Mouse (Mus musculus) kidney, adult 9 months (tissue): Measurements from ENCODE around the gene Olfr97.
A peak's percentile ranks its signal among the peaks of the same experiment; 100 is the strongest.
"Not testable (repeated sequence)": the region's sequence is repeated elsewhere in the genome, so short reads cannot be mapped to it uniquely, and the experiment has no call there.

Experiments used
- DNase-seq: peaks from one replicate; pipeline ENCODE4 v3.0.0; 2022

Gene Olfr97

DNA sequence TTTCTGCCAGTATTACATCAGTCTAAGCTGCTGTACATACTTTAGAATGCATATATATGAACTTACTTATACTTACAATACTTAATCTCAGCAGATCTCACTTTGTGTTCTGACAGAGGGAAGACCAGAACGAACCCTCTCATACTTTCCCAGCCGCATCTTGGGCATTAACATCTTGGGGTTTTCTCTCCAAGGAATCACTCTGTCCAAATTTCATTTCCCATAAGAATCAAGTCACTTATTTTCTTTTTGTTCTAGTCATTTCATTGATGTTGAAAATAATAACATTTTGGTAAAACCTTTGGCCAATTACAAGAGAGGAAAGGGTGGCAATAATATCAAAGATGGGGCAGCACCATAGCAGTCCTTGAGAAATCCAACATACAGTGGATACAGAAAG, at the start of gene Olfr97:
Gene Olfr97 (minus strand): TSS at position 101 of the 400 bp plus-strand sequence.
- DNase-seq = not testable (repeated sequence)

DNA sequence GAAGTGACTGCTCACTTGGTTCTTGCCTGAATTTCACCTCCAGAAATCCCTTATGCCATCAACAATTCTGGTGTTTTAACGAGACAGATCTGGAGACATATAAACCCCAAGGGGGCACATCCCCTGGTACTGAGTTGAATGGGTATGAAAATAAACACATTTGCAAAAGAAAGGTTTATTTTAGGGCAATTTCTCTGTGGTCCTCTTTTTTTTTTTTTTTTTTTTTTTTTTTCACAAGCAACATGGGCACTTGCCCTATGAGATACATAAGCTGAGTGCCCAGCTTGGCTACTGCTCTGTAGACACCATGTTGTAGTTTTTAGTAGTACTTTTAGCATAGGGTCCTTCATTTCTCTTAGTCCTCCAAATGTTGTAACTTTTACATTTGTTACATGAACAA, 46.2 kb upstream of the Olfr97 start, which contains the start of gene Olfr99:
Gene Olfr99 (minus strand): TSS at position 101 of the 400 bp plus-strand sequence.
- no peak for DNase-seq

DNA sequence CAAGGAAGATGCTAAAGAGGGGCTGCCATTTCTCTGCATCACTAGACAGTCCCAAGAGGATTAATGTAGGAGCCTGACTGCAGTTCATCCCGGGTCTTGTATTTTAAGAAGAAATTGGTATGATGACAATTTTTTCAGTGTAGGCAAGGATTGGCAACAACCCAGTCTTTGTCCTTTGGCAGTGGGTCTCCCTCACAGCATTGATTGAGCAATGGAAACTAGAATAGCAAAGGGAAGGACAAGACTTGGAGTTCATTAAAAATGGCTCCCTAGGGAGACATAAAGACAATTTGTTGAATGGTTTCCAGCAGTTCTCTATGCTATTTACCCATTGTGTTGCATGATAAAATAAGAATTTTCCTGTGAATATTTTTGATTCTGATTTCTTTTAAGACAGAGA, 43.2 kb upstream of the Olfr97 start:
- DNase-seq = peak; percentile 11

DNA sequence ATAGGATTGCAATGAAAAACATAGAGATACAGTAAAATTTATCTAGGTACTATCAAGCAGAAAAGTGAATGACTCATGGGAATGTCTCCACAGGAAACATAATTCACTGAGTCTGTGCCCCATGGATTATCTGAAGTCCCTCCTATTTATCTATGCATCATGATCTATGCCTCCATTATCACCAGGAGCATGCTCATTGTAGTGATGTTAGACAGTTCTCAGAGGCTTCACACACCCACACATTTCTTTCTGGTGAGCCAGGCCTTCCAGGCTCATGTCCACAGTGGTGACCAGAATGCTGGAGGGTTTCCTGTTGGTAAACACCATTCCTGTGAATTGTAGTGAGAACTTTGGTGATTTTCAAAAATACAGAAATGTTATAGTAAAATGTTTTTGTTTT, 39.4 kb upstream of the Olfr97 start:
- DNase-seq = no peak

DNA sequence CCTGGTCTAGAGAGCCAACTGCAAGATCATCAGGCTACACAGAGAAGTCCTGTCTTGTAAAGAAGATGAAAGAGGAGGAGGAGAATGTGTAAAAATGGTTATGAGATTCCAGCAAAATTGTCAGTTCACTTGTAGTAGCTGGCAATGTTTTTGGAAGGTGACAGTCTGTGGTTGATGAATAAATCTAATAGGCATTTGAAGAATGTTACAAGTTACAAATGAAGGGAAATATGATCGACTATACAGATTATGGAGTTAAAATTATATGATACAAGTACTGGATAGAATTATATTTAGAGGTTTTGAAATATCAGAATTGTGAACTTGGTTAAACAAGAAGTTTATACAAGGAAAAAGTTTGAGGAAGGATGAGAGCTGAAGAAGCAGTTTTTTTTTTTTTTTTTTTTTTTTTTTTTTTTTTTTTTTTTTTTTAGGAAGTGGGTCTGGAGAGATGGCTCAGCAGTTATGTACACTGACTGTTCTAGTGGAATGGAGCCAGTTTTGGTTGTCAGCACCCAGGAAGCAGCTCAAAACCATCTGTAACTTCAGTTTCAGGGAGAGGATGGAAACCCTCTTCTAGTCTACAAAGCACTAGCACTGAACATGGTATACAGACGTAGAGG, 38.6 kb upstream of the Olfr97 start:
- DNase-seq = no peak

DNA sequence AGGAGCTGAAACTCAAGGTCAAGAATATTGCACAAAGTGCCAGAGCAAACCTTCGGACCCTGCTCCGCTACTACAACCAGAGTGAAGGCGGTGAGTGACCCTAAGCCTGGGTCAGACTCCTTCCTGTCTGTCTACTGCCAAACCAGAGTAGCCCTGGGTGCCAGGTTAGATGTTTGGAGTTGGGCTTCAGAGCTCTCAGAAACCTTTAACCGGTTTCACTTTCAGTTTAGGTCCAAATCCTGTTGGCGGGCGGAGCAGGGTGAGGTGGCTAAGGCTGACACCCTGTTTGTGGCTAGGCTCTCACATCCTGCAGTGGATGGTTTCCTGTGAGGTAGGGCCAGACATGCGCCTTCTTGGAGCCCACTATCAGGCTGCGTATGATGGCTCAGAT, 33.6 kb upstream of the Olfr97 start:
- peak; percentile 72 for DNase-seq

DNA sequence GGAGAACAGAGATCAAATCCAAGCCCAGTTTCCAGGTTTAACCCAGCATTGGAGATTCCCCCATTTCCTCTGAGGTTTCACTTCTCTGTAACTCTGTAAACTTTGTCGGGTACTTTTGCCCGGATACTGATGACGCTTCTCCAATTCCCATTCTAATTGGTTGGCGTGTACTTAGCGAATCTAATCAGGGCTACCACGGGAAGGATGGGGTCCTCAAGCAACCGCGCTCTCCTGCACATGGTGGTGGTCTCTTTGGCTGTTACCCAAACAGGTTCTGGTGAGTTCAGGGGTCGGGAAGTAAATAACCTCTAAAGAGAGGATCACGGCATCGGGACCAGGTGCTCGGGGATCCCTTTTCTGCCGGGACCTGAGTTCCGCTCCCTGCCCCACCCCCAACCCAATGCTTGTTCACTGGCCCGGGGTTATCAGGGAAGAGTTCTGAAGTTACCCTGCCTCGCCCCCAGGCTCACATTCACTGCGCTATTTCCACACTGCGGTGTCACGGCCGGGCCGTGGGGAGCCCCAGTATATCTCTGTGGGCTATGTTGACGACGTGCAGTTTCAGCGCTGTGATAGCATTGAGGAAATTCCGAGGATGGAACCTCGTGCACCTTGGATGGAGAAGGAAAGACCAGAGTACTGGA, 33.0 kb upstream of the Olfr97 start, which contains the start of gene H2-M3:
Gene H2-M3 (plus strand): TSS at position 163 of the 644 bp plus-strand sequence.
- peak; percentile 96 for DNase-seq

DNA sequence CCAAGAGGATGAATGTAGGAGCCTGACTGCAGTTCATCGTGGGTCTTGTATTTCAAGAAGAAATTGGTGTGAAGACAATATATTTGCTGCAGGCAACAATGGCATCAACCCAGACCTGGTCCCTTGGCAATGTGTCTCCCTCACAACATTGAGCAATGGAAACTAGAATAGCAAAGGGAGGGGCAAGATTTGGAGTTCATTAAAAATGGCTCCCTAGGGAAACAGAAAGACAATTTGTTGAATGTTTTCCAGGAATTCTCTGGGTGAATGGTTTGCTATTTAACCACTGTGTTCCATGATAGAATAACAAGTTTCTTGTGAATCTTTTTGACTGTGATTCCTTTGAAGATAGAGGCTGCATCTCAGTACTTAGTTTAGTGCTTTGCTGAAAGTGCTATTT, 26.5 kb upstream of the Olfr97 start, which contains the start of gene Olfr98:
Gene Olfr98 (minus strand): TSS at position 124 of the 400 bp plus-strand sequence.
- no peak for DNase-seq

DNA sequence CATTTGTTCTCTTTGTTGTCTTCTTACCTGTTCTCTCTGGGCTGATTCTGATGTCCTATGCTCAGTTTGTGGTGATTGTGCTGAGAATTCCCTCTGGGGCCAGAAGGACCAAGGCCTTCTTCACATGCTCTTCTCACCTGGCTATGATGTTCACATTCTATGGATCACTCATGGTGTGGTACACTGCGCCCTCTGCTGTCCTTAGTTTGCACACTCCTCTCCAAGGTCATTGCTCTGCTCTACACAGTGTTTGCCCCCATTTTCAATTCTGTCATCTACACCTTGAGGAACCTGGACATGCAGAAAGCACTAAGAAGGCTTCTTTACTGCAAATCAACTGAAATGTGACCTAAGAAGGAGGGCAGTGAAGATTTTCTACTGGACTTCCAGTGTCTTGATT, 13.4 kb upstream of the Olfr97 start:
- peak; percentile 14 for DNase-seq

DNA sequence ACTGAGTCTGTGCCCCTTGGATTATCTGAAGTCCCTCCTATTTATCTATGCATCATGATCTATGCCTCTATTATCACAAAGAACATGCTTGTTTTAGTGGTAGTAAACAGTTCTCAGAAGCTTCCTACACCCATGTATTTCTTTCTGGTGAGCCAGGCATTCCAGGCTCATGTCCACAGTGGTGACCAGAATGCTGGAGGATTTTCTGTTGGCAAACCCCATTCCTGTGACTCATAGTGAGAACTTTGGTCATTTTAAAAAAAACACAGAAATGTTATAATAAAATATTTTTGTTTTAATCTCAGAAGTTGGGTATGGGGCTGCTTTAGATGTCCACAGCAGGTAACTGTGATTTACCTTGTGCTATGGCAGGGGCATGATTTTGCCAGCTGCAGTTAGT, 12.3 kb upstream of the Olfr97 start:
- no peak for DNase-seq

DNA sequence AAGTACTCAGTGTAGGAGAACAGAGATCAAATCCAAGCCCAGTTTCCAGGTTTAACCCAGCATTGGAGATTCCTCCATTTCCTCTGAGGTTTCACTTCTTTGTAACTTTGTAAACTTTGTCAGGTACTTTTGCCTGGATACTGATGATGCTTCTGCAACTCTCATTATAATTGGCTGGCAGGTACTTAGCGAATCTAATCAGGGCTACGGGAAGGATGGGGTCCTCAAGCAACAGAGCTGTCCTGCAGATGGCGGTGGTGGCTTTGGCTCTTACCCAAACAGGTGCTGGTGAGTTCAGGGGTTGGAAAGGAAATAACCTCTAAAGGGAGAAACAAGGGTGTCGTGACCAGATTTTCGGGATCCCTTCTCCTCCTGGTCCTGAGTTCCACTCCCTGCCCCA, 9.6 kb upstream of the Olfr97 start:
- DNase-seq = peak; percentile 69

DNA sequence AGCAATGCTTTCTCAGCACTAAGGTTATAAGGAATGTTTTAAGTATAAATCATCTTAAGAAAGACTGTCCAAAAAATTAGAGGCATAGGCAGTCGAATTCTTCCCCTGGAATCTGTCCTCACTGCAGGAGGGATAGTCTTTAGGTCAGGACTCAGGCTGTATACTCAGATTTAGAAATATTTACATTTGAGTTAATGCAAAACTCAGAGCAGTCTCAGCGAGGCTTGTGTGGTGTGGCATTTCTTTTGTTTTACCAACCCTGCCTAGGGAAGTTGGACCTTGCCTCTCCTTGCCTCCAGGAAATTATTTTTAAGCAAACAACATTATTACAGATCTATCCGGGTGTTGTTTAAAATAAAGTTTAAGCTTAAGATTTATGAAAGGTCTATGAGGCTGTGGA, 5.1 kb upstream of the Olfr97 start:
- no peak for DNase-seq

DNA sequence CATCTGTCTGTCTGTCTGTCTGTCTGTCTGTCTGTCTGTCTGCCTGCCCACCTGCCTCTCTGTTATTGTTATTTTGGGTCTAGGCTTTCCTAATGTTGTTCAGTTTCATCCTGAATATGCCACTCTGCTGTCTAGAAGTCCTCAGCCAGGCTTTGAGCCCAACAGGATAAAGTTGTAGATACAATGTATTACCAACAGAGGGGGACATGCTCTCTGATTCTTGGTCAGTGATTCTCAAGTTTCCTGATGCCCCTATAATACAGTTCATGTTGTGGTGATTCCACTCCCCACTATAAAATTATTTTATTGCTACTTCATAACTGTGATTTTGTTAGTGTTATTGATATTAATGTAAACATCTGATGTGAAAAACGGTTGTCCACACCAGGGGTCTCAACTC, 15.3 kb downstream of the Olfr97 start:
- no peak for DNase-seq

DNA sequence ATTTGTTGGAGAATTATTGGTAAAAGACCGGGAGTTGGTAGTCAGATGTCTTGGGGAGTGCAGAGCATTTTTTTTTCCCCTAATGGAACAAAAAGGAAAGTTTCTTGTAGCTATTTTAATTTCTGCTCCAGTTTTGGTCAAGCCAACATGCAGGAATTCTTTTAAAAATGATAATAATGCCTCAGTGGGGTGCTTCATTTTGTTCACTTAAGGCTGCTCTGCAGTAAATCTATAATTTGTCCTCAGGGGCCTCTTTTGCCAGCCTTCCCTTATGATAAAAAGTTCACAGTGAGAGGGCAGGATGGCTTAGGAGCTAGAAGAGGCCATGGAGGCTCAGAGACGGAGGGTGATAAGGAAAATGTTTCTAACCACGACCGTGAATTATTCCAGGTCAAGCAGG, 17.3 kb downstream of the Olfr97 start, which contains the start of gene Olfr96:
Gene Olfr96 (plus strand): TSS at position 301 of the 400 bp plus-strand sequence.
- no peak for DNase-seq

DNA sequence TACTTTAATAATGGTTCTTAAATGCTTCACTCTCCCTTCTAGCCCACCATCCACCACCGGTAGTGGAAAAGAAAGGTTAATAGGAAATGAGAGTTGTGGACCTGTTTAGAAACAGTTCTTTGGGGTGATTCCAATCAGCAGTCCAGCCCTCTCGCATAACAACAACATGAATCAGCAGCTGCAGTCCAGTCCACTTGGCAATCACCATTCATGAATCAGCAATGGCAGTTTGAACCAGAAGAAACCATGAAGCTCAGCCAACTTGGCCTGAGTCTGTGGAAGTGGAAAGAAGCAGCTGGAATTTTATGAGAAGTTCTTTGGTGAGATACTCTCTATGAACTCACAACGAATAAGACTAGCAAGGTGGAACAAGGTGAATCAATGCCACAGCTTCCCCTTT, 18.6 kb downstream of the Olfr97 start:
- DNase-seq = peak; percentile 24

DNA sequence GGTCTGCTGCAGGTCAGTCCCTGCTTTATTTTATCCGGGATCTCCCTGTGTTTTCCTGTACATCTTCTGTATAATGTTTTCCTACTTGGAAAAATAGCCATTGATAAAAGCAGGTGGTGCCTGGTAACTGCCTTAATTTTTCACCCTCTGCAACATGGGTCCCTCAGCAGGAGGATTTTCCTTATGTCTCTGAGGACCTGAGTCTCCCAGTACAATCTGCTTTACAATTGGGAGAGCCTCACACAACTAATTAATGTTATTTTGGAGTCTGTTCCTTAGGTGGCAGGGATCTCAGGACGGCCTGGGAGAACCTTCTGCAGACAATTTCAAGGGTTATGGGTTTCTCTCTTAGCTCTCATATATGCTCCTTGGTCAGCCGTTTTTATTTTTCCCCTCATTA, 24.1 kb downstream of the Olfr97 start, which contains the start of gene Olfr95:
Gene Olfr95 (minus strand): TSS at position 101 of the 400 bp plus-strand sequence.
- no peak for DNase-seq

DNA sequence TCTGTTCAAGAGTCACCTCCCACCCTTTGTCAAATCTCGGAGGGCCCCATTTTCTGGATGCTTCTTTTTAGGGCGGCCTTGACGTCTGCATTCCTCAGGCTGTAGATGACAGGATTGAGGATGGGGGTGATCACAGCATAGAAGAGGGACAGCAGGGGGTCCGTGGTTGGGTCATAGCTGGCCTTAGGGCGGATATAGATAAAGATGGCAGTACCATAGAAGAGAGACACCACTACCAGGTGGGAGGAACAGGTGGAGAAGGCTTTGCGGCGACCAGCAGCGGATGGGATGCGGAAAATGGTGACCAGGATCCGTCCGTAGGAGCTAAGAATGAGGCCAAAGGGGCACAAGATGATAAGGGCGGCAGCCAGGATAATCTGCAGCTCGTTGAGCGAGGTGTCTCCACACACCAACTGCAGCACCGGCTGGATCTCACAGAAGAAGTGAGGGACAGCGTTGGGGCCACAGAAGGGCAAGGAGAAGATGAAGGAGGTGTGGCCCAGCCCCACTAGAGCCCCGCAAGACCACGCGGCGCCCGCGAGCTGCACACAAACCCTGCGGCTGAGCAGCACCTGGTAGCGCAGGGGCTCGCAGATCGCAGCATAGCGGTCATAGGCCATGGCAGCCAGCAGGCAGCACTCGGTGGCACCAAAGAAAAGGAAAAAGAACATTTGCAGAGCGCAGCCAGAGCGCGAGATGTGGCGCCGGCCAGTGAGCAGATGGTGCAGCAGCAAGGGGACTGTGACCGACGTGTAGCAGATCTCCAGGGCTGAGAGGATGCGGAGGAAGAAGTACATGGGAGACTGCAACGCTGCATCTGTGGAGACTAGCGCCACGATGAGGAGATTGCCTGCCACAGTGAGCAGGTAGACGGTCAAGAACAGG, 26.0 kb downstream of the Olfr97 start:
- DNase-seq = no peak

DNA sequence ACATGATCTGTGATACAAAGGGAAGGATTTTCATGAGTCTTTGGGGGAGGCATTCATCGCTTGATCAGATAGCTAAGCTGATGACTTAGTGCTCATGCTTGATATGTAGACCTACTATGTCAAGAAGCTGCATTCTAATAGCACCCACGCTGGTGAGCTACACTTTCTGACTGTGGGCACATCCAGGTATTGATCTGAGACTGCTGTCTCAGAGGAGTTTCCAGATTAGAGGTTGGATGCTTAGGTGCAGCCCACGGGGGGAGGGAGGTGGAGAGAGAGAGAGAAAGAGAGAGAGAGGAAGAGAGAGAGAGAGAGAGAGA, 33.3 kb downstream of the Olfr97 start:
- DNase-seq = no peak

DNA sequence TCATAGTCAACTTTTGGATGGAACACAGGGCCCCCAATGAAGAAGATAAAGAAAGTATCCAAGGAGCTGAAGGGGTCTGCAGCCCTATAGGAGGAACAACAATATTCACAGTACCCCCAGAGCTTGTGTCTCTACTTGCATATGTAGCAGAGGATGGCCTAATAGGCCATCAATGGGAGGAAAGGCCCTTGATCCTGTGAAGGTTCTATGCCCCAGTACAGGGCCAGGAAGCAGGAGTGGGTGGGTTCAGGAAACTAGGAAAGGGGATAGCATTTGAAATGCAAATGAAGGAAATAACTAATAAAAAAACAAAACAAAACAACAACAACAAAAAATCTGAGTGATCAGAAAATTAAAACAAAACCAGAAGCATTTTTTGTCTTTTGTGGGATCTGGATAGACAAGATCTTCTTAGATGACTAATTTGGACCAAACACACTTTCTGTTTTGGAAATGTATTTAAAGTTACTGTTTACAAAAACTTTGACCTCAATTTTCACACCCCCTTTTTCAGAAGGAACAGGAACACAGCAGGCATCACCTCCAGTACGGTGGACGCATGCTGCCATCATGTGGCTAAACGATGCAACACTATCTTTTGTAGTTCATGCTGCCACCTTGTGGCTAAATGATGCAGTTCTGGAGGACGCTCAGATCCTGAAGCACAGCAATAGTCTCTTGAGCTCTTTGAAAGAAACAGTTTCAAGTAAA, 33.8 kb downstream of the Olfr97 start:
- DNase-seq = peak; percentile 86

DNA sequence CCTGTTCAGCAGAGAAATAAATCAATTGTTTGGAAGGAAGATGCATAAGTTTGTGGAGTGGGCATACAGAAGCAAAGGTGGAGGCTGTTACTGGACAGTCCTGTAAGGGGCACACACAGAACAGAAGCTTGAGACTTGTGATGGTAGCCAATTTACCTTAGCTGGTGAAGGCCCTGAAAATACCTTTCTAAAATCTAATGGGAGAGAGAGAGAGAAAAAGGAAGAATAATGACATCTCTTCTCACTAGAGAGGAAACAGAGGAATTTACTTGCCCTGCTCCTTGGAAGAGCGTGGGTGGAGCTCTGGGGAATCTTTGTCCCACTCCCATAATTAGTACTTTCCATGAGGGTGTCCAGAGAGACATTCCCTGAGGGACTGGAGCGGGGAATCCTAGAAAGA, 36.2 kb downstream of the Olfr97 start, which contains the start of gene Olfr94:
Gene Olfr94 (minus strand): TSS at position 101 of the 400 bp plus-strand sequence.
- no peak for DNase-seq

DNA sequence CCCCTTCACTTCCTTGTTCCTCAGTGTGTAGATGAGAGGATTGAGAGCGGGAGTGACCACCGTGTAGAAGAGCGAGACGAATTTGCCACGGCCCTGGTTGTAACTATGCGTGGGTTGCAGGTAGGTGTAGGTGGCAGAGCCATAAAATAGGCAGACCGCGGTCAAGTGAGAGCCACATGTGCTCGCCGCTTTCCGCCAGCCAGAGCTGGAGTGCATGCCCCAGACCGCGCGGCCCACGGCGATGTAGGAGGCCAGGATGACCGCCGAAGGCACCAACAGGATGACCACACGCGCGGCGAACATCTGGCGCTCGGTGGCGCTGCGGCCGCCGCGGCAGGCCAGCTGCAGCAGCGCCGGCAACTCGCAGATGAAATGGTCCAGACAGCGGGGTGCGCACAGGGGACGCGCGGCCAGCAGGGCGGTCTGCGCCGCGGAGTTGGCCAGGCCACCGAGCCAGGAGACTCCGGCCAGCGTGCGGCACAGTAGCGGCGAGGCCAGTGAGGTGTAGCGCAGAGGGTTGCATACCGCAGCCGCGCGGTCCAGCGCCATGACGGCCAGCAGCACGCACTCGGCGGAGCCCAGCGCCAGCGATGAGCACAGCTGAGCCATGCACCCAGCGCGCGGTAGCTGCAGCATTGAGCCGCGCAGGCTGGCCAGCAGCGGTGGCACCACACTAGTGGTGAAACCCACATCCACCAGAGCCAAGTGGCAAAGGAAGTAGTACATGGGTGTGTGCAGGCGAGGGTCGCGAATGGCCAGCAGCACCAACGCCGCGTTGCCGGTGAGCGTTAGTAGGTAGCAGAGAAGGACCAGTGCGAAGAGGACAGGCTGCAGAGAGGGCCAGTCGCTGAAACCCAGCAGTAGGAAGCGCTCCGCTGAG, 40.0 kb downstream of the Olfr97 start:
- DNase-seq = no peak

DNA sequence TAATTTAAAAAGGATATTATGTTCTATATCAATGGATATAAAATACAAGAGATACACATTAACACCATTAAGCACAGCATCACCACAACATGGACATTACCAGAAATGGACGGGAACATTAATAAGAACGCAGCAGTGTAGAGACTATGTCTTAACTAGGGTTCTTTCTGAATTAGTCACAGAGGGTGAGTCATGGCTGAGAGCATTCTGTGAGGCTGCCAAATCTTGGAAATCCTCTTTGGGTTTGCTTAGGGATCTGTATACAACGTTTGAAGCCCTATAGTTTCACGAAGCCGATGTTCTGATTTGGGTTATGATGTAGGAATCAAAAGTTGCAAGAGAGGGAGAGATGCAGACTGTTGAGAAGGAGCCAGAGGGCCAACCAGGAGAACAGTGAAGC, 42.3 kb downstream of the Olfr97 start:
- no peak for DNase-seq
